Mouse (Mus musculus) neural tube, embryonic 11.5 days (tissue): Measurements from ENCODE around the gene Mob2. TPM values are rescaled to one million over a fixed set of nuclear protein-coding genes. Genes with fewer than 3 reads are reported as not detected.

ENCODE experiments used
- ATAC-seq: fragments of 200-750 bp; cut with Nextera tagmentation; 2 replicates; pipeline ENCODE4 v1.8.0; 2017; ENCODE audit warnings: moderate number of reproducible peaks, mild to moderate bottlenecking, moderate TSS enrichment, moderate library complexity; ENCODE audit not compliant: insufficient read depth, low FRiP score, low TSS enrichment
- DNase-seq: peaks from one replicate; pipeline ENCODE4 v3.0.0-alpha.2; 2015; ENCODE audit warnings: low spot score
- H3K27ac ChIP-seq: fragments of 300-500 bp; sonication (generic); 2 replicates; pipeline ENCODE4 v1.5.1; 2014; ENCODE audit warnings: low read depth, mild to moderate bottlenecking, low read length
- H3K27me3 ChIP-seq: fragments of 300-500 bp; sonication (generic); 2 replicates; pipeline ENCODE4 v1.6.1; 2014; ENCODE audit warnings: mild to moderate bottlenecking, low read length, mixed read lengths; ENCODE audit not compliant: control insufficient read depth, insufficient read depth
- H3K36me3 ChIP-seq: fragments of 300-500 bp; sonication (generic); 2 replicates; pipeline ENCODE4 v1.6.1; 2014; ENCODE audit warnings: mild to moderate bottlenecking, low read length, moderate library complexity, mixed read lengths; ENCODE audit not compliant: control insufficient read depth, insufficient read depth
- H3K4me1 ChIP-seq: fragments of 300-500 bp; sonication (generic); 2 replicates; pipeline ENCODE4 v1.6.1; 2014; ENCODE audit warnings: low read length, mixed read lengths; ENCODE audit not compliant: control insufficient read depth, insufficient read depth
- H3K4me2 ChIP-seq: fragments of 300-500 bp; sonication (generic); 2 replicates; pipeline ENCODE4 v1.6.1; 2014; ENCODE audit warnings: low read depth, mild to moderate bottlenecking, moderate library complexity
- H3K4me3 ChIP-seq: fragments of 300-500 bp; sonication (generic); 2 replicates; pipeline ENCODE4 v1.5.1; 2014; ENCODE audit warnings: low read depth, low read length
- H3K9ac ChIP-seq: fragments of 300-500 bp; sonication (generic); 2 replicates; pipeline ENCODE4 v1.6.1; 2014; ENCODE audit warnings: mild to moderate bottlenecking, low read length
- H3K9me3 ChIP-seq: fragments of 300-500 bp; sonication (generic); 2 replicates; pipeline ENCODE4 v1.6.1; 2016; ENCODE audit warnings: low read length; ENCODE audit not compliant: control insufficient read depth
- WGBS: fragments of 180-500 bp; shearing (Covaris S2); extraction: QIAGEN DNeasy Blood & Tissue Kit; methylation state at CpG from one replicate; pipeline ENCODE4 v1.1.7; 2014; 5-methylcytosine and 5-hydroxymethylcytosine counted together
- polyA plus RNA-seq: library from polyadenylated mRNA; unstranded; fragments of >200 nt; fragmentation: Nextera tagmentation; extraction: Ambion mirVana; gene quantifications from 2 replicates; pipeline ENCODE4 v1.2.1, GENCODE M21; 2014

Gene Mob2
- polyA plus RNA-seq, 1 experiment from 2014 or later = 64.0 TPM

DNA sequence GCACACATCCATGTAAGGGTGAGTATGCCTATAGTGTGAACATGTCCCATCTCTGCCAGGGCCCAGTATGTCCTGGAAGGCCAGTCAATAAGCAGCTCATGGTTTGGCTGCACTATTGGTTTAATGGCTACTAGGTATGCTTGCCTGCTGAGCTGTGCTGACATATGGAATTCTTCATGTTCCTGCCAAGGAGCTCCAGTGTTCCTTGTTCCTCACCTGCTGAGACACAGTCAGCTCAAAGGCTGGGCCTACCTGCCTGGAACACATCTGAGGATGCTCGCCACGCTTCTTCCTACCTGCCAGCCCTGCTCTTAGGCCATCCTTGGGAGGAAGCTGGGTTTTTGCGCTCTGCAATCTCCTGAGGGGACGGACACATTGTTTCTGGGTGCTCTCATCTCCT is 81.6 kb downstream of the Mob2 start:
- Histone ChIP-seq H3K27ac (no peak overlapping the region), H3K27me3 (no peaks in the 10 kb centered on the region), H3K4me1 (no peaks in the 10 kb centered on the region), H3K4me2 (no peak overlapping the region), H3K36me3 (no peaks in the 10 kb centered on the region), H3K9me3 (no peaks in the 10 kb centered on the region), H3K9ac (no peak overlapping the region), H3K4me3 (no peak overlapping the region)
- no peak for ATAC-seq
- WGBS = 97% methylated on average over 4 of the region's 4 CpGs
- no peak for DNase-seq

DNA sequence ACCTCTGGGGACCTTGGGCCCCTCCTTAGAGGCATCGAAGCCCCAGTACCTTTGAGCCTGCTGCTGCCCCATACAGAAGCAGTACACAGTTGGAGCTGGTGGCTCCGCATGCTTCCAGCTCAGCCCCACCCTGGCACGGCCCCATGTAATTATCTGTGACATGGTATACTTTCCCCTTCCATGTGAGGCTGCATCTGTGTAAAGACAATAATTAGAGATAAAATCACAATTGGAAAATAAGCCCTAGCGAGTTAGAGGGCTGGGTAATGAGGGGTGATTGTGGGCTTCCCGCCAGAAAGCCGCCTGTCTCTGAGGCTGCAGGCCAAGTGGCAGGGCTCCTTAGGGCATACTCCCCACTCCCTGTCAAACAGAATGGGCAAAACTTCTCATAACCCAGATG is 82.9 kb downstream of the Mob2 start:
- H3K9me3 ChIP-seq = no peaks in the 10 kb centered on the region
- no peak for ATAC-seq
- no peak for DNase-seq

DNA sequence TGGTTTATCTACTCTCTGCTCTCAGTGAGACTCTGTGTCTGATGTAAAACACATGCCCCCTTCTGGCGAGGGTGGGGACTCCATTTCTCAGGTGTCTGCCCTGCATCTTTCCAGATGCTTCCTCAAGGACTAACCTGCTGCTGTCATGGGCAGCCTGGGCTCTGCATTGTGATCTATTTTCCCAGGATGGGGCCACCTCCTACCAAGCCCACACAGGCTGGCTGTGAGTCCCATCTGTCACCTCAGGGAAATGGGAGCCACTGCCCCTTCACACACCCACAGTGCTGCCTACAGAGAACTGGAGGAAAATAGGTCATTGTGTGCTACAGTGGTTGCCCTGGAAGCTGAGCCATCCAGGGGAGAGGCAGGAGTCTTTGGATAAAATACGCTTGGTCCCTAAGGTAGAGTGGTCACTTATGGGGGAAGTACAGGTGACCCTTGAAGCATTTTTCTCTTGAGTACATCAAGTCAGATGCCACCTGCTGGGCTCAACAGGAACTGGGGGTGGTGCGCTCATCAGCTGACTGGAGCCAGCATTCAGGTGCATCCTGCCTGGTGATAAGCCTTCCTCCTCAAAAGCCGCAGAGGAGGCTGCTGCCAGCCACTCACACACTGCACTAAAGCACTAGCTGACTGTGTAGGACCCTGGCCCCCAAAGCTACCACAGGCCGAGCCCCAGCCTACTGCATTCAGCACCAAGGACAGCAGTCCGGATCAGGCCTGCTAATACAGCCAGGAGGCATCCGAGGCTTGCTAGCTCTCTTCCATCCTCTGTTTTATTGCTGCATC is 87.8 kb downstream of the Mob2 start:
- Histone ChIP-seq H3K27ac (no peak overlapping the region), H3K36me3 (no peaks in the 10 kb centered on the region), H3K4me3 (no peak overlapping the region), H3K9me3 (no peaks in the 10 kb centered on the region), H3K27me3 (no peaks in the 10 kb centered on the region), H3K4me1 (peaks cover 3% of the 10 kb centered on the region; the same call in 1 of the 2 replicates), H3K9ac (no peak overlapping the region), H3K4me2 (no peak overlapping the region)
- WGBS = 36% methylated on average over 7 of the region's 7 CpGs
- DNase-seq (peak; percentile 59), ATAC-seq (no peak)

More for the DNA sequence above, 82.9 kb downstream of the Mob2 start:
- WGBS = 83% methylated on average over 6 of the region's 6 CpGs
- Histone ChIP-seq H3K4me3 (no peak overlapping the region), H3K27ac (no peak overlapping the region), H3K9ac (no peak overlapping the region), H3K36me3 (no peaks in the 10 kb centered on the region), H3K4me1 (no peaks in the 10 kb centered on the region), H3K4me2 (no peak overlapping the region), H3K27me3 (no peaks in the 10 kb centered on the region)

DNA sequence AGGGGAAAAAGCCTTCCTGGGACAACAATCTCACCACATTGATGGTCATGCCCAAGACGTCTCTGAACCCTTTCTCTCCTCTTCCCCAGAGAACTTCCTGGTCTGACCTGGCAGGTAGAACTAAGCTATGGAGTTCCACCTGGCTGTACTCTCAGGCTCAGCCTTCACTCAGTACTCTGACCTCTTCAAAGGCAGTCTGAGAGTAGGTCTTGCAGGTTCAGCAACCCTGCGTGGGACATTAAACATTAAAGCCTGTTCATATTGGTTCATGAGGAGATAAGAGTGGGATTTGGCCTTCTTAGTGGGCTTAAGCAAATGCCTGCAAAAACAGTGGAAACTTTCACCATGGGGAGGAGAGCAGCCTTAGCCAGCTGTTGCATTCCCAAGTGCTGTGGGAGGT is 94.6 kb downstream of the Mob2 start:
- 88% methylated on average over 2 of the region's 2 CpGs for WGBS
- no peak for ATAC-seq
- H3K9ac ChIP-seq = no peak overlapping the region
- H3K4me3 ChIP-seq = no peak overlapping the region
- peaks cover 21% of the 10 kb centered on the region for H3K4me1 ChIP-seq
- no peaks in the 10 kb centered on the region for H3K9me3 ChIP-seq
- no peak overlapping the region for H3K4me2 ChIP-seq
- H3K27me3 ChIP-seq = no peaks in the 10 kb centered on the region
- DNase-seq = no peak
- no peak overlapping the region for H3K27ac ChIP-seq
- no peaks in the 10 kb centered on the region for H3K36me3 ChIP-seq

DNA sequence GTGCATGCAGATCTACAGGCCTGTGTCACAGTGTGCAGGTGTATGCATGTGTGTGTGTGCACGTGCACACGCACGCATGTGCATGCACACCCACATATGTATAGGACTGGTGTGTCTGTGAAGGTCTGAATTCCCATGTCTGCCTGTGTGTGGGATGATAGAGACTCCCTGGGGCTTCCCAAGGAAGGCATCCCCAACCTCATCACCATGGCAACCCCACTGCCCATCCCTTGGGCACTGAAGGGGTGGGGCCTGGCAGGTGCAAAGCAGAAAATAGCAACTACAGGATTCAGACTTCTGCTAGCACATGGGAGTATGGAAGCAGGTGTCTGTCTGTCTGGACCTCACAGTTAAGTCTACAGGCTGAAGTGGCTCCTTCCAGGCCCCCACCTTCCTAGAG is 98.3 kb downstream of the Mob2 start:
- H3K9me3 ChIP-seq = no peaks in the 10 kb centered on the region
- H3K27me3 ChIP-seq = no peaks in the 10 kb centered on the region
- H3K4me2 ChIP-seq = no peak overlapping the region
- no peak for DNase-seq
- H3K4me1 ChIP-seq = peaks cover 14% of the 10 kb centered on the region
- H3K36me3 ChIP-seq = no peaks in the 10 kb centered on the region
- WGBS = 89% methylated on average over 3 of the region's 3 CpGs
- H3K27ac ChIP-seq = no peak overlapping the region
- H3K9ac ChIP-seq = no peak overlapping the region
- no peak overlapping the region for H3K4me3 ChIP-seq
- ATAC-seq = peak; percentile 37; the same call in 1 of the 2 replicates

DNA sequence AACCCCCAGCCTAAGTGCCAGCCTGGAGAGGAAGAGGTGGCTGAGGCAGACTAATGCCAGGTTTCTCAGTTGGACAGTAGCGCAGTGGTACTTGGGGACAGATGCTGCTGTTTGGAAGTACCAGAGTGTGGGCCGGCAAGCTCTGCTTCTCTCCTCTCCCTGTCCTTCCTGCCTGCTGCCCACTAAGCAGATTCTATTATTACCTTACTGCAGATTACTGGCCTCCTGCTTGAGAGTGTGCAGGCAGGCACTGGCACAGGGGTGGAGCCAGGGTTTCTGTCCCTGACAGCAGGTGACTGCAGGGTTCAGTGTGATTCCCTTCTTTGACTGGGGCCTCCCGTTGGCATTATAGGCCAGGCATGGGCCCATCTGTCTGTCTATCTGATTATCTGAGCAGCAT is 99.4 kb downstream of the Mob2 start:
- H3K9ac ChIP-seq = no peak overlapping the region
- no peaks in the 10 kb centered on the region for H3K36me3 ChIP-seq
- no peak overlapping the region for H3K27ac ChIP-seq
- DNase-seq = no peak
- H3K27me3 ChIP-seq = no peaks in the 10 kb centered on the region
- no peak overlapping the region for H3K4me3 ChIP-seq
- 91% methylated on average over 3 of the region's 3 CpGs for WGBS
- no peak overlapping the region for H3K4me2 ChIP-seq
- no peak for ATAC-seq
- H3K9me3 ChIP-seq = no peaks in the 10 kb centered on the region
- peaks cover 14% of the 10 kb centered on the region for H3K4me1 ChIP-seq

DNA sequence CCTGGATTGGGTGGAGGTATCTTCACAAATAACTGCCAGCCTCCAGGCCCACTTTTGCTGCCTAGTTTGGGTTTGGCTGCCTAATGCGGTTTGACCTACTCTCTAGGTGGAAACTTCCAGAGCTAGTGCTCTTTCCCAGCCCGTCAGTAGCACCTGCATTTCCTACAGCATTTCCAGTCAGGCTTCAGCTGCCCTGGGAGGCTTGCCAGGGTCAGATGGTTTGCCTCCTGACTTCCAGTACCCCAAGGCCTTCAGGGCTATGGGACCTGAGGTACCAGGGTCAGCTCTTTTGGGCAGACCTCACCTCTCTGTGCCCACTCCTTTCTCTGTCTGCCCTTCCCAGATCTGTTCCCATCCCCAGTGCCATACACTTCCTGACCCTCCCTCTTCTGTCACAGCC is 99.9 kb downstream of the Mob2 start:
- H3K4me3 ChIP-seq = no peak overlapping the region
- H3K36me3 ChIP-seq = no peaks in the 10 kb centered on the region
- H3K9me3 ChIP-seq = no peaks in the 10 kb centered on the region
- H3K4me2 ChIP-seq = no peak overlapping the region
- no peak overlapping the region for H3K9ac ChIP-seq
- no peak for DNase-seq
- no peak for ATAC-seq
- peaks cover 14% of the 10 kb centered on the region for H3K4me1 ChIP-seq
- no peaks in the 10 kb centered on the region for H3K27me3 ChIP-seq
- no peak overlapping the region for H3K27ac ChIP-seq
- WGBS = 79% methylated on average over 2 of the region's 2 CpGs

DNA sequence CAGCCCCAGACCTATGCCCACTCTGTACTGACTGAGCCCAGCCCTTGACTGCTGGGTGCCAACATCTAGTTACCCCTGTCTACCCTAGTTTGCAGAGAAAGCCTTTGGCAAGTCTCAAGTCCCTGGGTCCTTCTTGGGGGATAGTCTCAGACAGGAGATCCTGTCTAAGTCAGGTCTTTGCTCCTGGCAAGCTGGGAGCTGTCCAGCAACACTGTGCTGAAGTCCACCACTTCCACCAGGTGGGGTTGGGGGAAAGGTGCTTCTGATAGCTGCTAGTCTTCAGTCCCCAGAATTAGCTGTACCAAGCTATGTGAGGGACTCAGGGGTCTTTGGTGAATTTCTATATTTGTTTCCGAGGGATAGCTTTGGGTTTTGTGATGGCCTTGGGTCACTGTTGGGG is 101.7 kb downstream of the Mob2 start:
- Histone ChIP-seq H3K4me2 (no peak overlapping the region), H3K4me3 (no peak overlapping the region), H3K36me3 (no peaks in the 10 kb centered on the region), H3K27me3 (no peaks in the 10 kb centered on the region), H3K9me3 (no peaks in the 10 kb centered on the region), H3K9ac (no peak overlapping the region), H3K4me1 (peaks cover 16% of the 10 kb centered on the region), H3K27ac (no peak overlapping the region)
- 83% methylated on average over 1 of the region's 1 CpGs for WGBS
- no peak for DNase-seq
- no peak for ATAC-seq
